Mouse (Mus musculus): Measurements from ENCODE around the gene 6030458C11Rik. TPM values are rescaled to one million over a fixed set of nuclear protein-coding genes. Genes with fewer than 3 reads are reported as not detected.

6030458C11Rik gene
- polyA plus RNA-seq, 1 experiment from 2014 or later = 31.3 TPM

Small RNA genes within 50 kb of the gene (microRNA-seq; reads per million reads assigned to microRNA genes)
- not detected for gene Gm47288

Other genes starting within 250 kb of the 6030458C11Rik start
- 14.5 and 15.0 TPM in 2 replicates for gene Pdzd2, start 84.7 kb downstream of the 6030458C11Rik start, polyA plus RNA-seq (2015; fragmentation: Nextera tagmentation; extraction: Ambion mirVana)
- gene Drosha, start 166 bp upstream of the 6030458C11Rik start, polyA plus RNA-seq (2015; fragmentation: Nextera tagmentation; extraction: Ambion mirVana) = 55.7 and 59.7 TPM in 2 replicates